Mouse (Mus musculus) megakaryocyte, embryonic 14.5 days (primary cell): Measurements from ENCODE around the gene Gm3045.

Experiments
- FLI1 ChIP-seq: IDR thresholded peaks from 2 replicates; pipeline ENCODE4 v1.6.1; 2012; ENCODE audit warnings: low read length, inconsistent platforms, mixed read lengths
- GATA1 ChIP-seq: IDR thresholded peaks from 3 replicates; pipeline ENCODE4 v1.6.1; 2012; ENCODE audit warnings: mixed read lengths, low read length, inconsistent platforms, borderline replicate concordance

GRCm38 (mm10) chr13:56472661-56473060 lies 46.3 kb downstream of the Gm3045 start:
- TF ChIP-seq GATA1 (no peak), FLI1 (no peak)
